Mouse (Mus musculus): Measurements from ENCODE around the gene Ces1d. TPM values are rescaled to one million over a fixed set of nuclear protein-coding genes. Genes with fewer than 3 reads are reported as not detected.

The Ces1d gene
- polyA plus RNA-seq, 1 experiment from 2014 or later, result 0.34 TPM

DNA sequence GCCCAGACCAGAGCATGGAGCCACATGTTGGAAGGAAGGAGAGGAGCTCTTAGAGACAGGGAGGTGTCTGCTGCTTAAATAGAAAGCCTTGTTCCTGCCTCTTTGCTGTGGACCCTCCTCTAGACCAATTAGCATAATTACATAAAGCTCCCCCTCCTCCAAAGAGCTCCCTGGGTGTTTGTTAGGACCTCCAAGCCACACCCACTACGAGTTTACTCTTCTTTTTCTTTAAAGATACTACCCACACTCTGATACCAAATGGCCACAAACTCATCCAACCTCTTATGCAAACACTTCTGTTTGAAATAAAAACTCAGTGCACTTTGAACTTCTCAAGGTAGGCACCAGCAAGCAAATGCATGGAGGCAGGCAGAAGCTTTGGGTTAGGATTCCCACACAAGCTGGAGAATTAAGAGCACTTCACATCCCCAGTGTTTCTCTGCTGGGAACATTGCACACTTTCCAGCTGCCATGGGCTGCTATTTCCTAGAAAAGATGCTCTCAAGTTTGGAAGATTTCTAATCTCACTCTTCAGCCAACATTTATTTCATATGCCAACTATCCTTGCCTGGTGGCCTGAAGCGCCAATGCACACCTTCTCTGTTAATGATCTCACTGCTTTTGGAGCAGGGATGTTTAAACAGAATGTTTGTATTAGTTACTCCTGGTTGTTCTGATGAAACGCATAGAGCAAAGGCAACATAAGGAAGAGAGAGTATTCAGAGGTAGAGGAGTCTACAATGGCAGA, 66.2 kb downstream of the Ces1d start, which contains the start of gene Ces1c:
Gene Ces1c (minus strand): TSS at position 51 of the 748 bp plus-strand sequence.
- ATAC-seq, result no peak
- Histone ChIP-seq H3K36me3 (no peaks in the 10 kb centered on the region), H3K27me3 (no peaks in the 10 kb centered on the region), H3K27ac (no peak within 1 kb of the TSS), H3K4me3 (replicated peaks) (no peak within 1 kb of the TSS), H3K9ac (replicated peaks) (no peak within 1 kb of the TSS), H3K9me3 (no peaks in the 10 kb centered on the region), H3K4me2 (replicated peaks) (no peak within 1 kb of the TSS), H3K4me1 (replicated peaks) (no peaks in the 10 kb centered on the region)
- 83% methylated on average over 3 of the region's 3 CpGs for WGBS

DNA sequence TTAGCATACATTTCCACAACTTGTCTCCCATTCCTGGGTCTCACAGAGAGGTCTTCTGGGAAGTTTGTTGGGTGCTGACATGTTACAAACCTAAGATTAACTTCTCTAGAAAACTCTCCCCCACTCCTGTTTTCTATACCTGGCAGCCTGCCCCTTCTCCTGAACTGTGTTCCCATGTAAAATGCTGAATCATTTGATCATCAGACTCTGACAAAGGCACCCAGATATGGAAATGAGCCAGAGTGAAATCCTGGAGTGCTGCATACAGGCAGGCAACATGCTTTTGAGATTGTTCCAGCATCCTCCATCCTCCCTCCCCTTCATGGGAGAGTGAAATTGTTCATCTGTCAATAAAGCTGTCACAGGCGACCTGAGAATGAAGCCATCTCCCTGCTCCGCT, 71.2 kb downstream of the Ces1d start:
- no peak overlapping the region for H3K27ac ChIP-seq
- H3K4me2 ChIP-seq (replicated peaks), result no peak overlapping the region
- H3K4me1 ChIP-seq (replicated peaks), result no peaks in the 10 kb centered on the region
- no peak overlapping the region for H3K4me3 ChIP-seq (replicated peaks)
- H3K36me3 ChIP-seq, result no peaks in the 10 kb centered on the region
- no peak overlapping the region for H3K9ac ChIP-seq (replicated peaks)
- no peak for ATAC-seq
- no peaks in the 10 kb centered on the region for H3K27me3 ChIP-seq
- 76% methylated on average over 2 of the region's 2 CpGs for WGBS
- H3K9me3 ChIP-seq, result no peaks in the 10 kb centered on the region

DNA sequence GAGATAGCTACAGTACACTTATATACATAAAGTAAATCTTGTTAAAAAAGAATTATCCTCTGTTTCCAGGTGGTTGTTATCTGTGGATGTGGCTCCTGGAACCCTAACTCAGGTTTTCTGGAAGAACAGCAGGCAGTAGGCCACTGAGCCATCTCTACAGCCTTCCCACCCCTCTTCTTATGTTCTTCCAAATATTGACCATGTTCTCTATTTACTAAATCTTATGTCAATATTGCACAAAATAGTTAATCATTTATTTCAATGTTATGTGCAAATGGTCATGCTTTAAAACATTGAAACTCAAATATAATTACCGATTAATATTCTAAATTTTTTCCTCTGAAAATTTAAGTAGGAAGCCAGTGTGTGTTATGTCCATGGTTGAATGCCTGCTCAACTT, 75.6 kb downstream of the Ces1d start:
- no peaks in the 10 kb centered on the region for H3K36me3 ChIP-seq
- ATAC-seq, result no peak
- no peaks in the 10 kb centered on the region for H3K9me3 ChIP-seq
- H3K9ac ChIP-seq (replicated peaks), result no peak overlapping the region
- H3K27ac ChIP-seq, result no peak overlapping the region
- WGBS, result 95% methylated on average over 1 of the region's 1 CpGs
- H3K27me3 ChIP-seq, result no peaks in the 10 kb centered on the region
- no peak overlapping the region for H3K4me2 ChIP-seq (replicated peaks)
- no peak overlapping the region for H3K4me3 ChIP-seq (replicated peaks)
- H3K4me1 ChIP-seq (replicated peaks), result no peaks in the 10 kb centered on the region

Other genes with a start within 250 kb of the Ces1d start
- gene Slc6a2, start 237.8 kb downstream of the Ces1d start, polyA plus RNA-seq (2015; fragmentation: Nextera tagmentation; extraction: Ambion mirVana), result 0.34 and 0.73 TPM in 2 replicates
- gene Ces1a, start 149.6 kb downstream of the Ces1d start, polyA plus RNA-seq (2015; fragmentation: Nextera tagmentation; extraction: Ambion mirVana), result not detected in 2 replicates
- not detected in 2 replicates for gene Ces1b, start 117.8 kb downstream of the Ces1d start, polyA plus RNA-seq (2015; fragmentation: Nextera tagmentation; extraction: Ambion mirVana)
- gene Ces1c, start 66.6 kb downstream of the Ces1d start, polyA plus RNA-seq (2015; fragmentation: Nextera tagmentation; extraction: Ambion mirVana), result not detected in 2 replicates
- gene Ces1e, start 31.8 kb upstream of the Ces1d start, polyA plus RNA-seq (2015; fragmentation: Nextera tagmentation; extraction: Ambion mirVana), result not detected in 2 replicates
- gene Ces1f, start 81.9 kb upstream of the Ces1d start, polyA plus RNA-seq (2015; fragmentation: Nextera tagmentation; extraction: Ambion mirVana), result not detected in 2 replicates
- gene Ces1g, start 139.5 kb upstream of the Ces1d start, polyA plus RNA-seq (2015; fragmentation: Nextera tagmentation; extraction: Ambion mirVana), result not detected in 2 replicates
- gene Ces1h, start 181.9 kb upstream of the Ces1d start, polyA plus RNA-seq (2015; fragmentation: Nextera tagmentation; extraction: Ambion mirVana), result not detected in 2 replicates